Mouse (Mus musculus) liver, embryonic 13.5 days (tissue): ENCODE data around the gene Cpa4. TPM values are rescaled to one million over a fixed set of nuclear protein-coding genes. Genes with fewer than 3 reads are reported as not detected.
A peak's percentile ranks its signal among the peaks of the same experiment; 100 is the strongest.

ENCODE experiments used
- ATAC-seq: fragments of 200-750 bp; cut with Nextera tagmentation; 2 replicates; pipeline ENCODE4 v1.8.0; 2017; ENCODE audit warnings: low read depth, mild to moderate bottlenecking, moderate number of reproducible peaks, moderate library complexity
- DNase-seq: peaks from one replicate; pipeline ENCODE4 v3.0.0; 2022
- H3K27ac ChIP-seq: fragments of 300-500 bp; sonication (generic); 2 replicates; pipeline ENCODE4 v1.5.1; 2015; ENCODE audit warnings: moderate library complexity, mild to moderate bottlenecking, inconsistent platforms
- H3K27me3 ChIP-seq: fragments of 300-500 bp; sonication (generic); 2 replicates; pipeline ENCODE4 v1.6.1; 2015; ENCODE audit warnings: mild to moderate bottlenecking, inconsistent platforms
- H3K36me3 ChIP-seq: fragments of 300-500 bp; sonication (generic); 2 replicates; pipeline ENCODE4 v1.6.1; 2015; ENCODE audit warnings: mild to moderate bottlenecking, inconsistent platforms
- H3K4me1 ChIP-seq: fragments of 300-500 bp; sonication (generic); replicated peaks from 2 replicates; pipeline ENCODE4 v1.6.1; 2015; ENCODE audit warnings: inconsistent platforms
- H3K4me2 ChIP-seq: fragments of 300-500 bp; sonication (generic); 2 replicates; pipeline ENCODE4 v1.6.1; 2015; ENCODE audit warnings: inconsistent platforms, mild to moderate bottlenecking, moderate library complexity
- H3K4me3 ChIP-seq: fragments of 300-500 bp; sonication (generic); replicated peaks from 2 replicates; pipeline ENCODE4 v1.5.1; 2015; ENCODE audit warnings: mild to moderate bottlenecking, inconsistent platforms
- H3K9ac ChIP-seq: fragments of 300-500 bp; sonication (generic); 2 replicates; pipeline ENCODE4 v1.6.1; 2015; ENCODE audit warnings: mild to moderate bottlenecking, inconsistent platforms
- H3K9me3 ChIP-seq: fragments of 300-500 bp; sonication (generic); replicated peaks from 2 replicates; pipeline ENCODE4 v1.6.1; 2016; ENCODE audit warnings: inconsistent platforms
- WGBS: fragments of 180-500 bp; shearing (Covaris S2); methylation state at CpG from one replicate; pipeline ENCODE4 v1.1.7; 2015; ENCODE audit not compliant: insufficient replicate concordance; 5-methylcytosine and 5-hydroxymethylcytosine counted together
- polyA plus RNA-seq: library from polyadenylated mRNA; unstranded; fragments of >200 nt; fragmentation: Nextera tagmentation; extraction: Ambion mirVana; gene quantifications from 2 replicates; pipeline ENCODE4 v1.2.1, GENCODE M21; 2015

Gene Cpa4
- polyA plus RNA-seq, 1 experiment from 2014 or later: 0.13 TPM

- ATAC-seq: no peak
- H3K9ac ChIP-seq: no peak overlapping the region
Measured at GRCm38 (mm10) chr6:30572456-30573311, 4.5 kb downstream of the Cpa4 start.

GRCm38 (mm10) chr6:30573380-30573779, 5.2 kb downstream of the Cpa4 start:
- H3K9me3 ChIP-seq: no peaks in the 10 kb centered on the region
- no peak overlapping the region for H3K9ac ChIP-seq
- H3K4me1 ChIP-seq: no peaks in the 10 kb centered on the region
- no peak overlapping the region for H3K4me3 ChIP-seq
- DNase-seq (no peak), ATAC-seq (no peak)
- peak overlapping the region; percentile 5; the same call in 1 of the 2 replicates for H3K27ac ChIP-seq
- 61% methylated on average over 5 of the region's 5 CpGs for WGBS
- no peaks in the 10 kb centered on the region for H3K36me3 ChIP-seq
- no peak overlapping the region for H3K4me2 ChIP-seq
- H3K27me3 ChIP-seq: no peaks in the 10 kb centered on the region

More at GRCm38 (mm10) chr6:30572456-30573311, 4.5 kb downstream of the Cpa4 start:
- Histone ChIP-seq H3K4me1 (no peaks in the 10 kb centered on the region), H3K36me3 (no peaks in the 10 kb centered on the region), H3K4me2 (no peak overlapping the region), H3K27ac (no peak overlapping the region), H3K4me3 (no peak overlapping the region), H3K27me3 (no peaks in the 10 kb centered on the region), H3K9me3 (no peaks in the 10 kb centered on the region)
- no peak for DNase-seq
- WGBS: 64% methylated on average over 20 of the region's 20 CpGs

- no peak for DNase-seq
- H3K36me3 ChIP-seq: no peaks in the 10 kb centered on the region
- H3K4me2 ChIP-seq: no peak overlapping the region
- H3K4me1 ChIP-seq: no peaks in the 10 kb centered on the region
- no peaks in the 10 kb centered on the region for H3K27me3 ChIP-seq
- H3K9me3 ChIP-seq: no peaks in the 10 kb centered on the region
- ATAC-seq: no peak
- WGBS: 74% methylated on average over 1 of the region's 1 CpGs
- no peak overlapping the region for H3K27ac ChIP-seq
- no peak overlapping the region for H3K4me3 ChIP-seq
- H3K9ac ChIP-seq: no peak overlapping the region
Measured at GRCm38 (mm10) chr6:30574945-30575344, 6.8 kb downstream of the Cpa4 start.

GRCm38 (mm10) chr6:30576477-30577203, 8.5 kb downstream of the Cpa4 start:
- Histone ChIP-seq H3K9ac (no peak overlapping the region), H3K27ac (no peak overlapping the region), H3K9me3 (no peaks in the 10 kb centered on the region), H3K4me1 (no peaks in the 10 kb centered on the region), H3K27me3 (no peaks in the 10 kb centered on the region), H3K4me2 (no peak overlapping the region), H3K4me3 (no peak overlapping the region), H3K36me3 (no peaks in the 10 kb centered on the region)
- DNase-seq: no peak
- no peak for ATAC-seq
- WGBS: 73% methylated on average over 17 of the region's 17 CpGs

- H3K9me3 ChIP-seq: no peaks in the 10 kb centered on the region
- H3K4me3 ChIP-seq: no peak overlapping the region
- no peak overlapping the region for H3K27ac ChIP-seq
- no peaks in the 10 kb centered on the region for H3K36me3 ChIP-seq
- no peaks in the 10 kb centered on the region for H3K4me1 ChIP-seq
- no peak for ATAC-seq
- H3K9ac ChIP-seq: no peak overlapping the region
- no peak for DNase-seq
- no peaks in the 10 kb centered on the region for H3K27me3 ChIP-seq
- WGBS: 69% methylated on average over 17 of the region's 17 CpGs
- no peak overlapping the region for H3K4me2 ChIP-seq
Measured at GRCm38 (mm10) chr6:30579961-30580840, 12.0 kb downstream of the Cpa4 start.

- H3K4me2 ChIP-seq: no peak overlapping the region
- WGBS: 75% methylated on average over 8 of the region's 8 CpGs
- no peak overlapping the region for H3K9ac ChIP-seq
Measured at GRCm38 (mm10) chr6:30580841-30581176, 12.6 kb downstream of the Cpa4 start.

GRCm38 (mm10) chr6:30586886-30587442, 18.8 kb downstream of the Cpa4 start:
- no peaks in the 10 kb centered on the region for H3K9me3 ChIP-seq
- no peaks in the 10 kb centered on the region for H3K27me3 ChIP-seq
- no peak overlapping the region for H3K4me2 ChIP-seq
- WGBS: 62% methylated on average over 7 of the region's 7 CpGs
- no peak overlapping the region for H3K9ac ChIP-seq
- DNase-seq: no peak
- H3K4me1 ChIP-seq: no peaks in the 10 kb centered on the region
- H3K27ac ChIP-seq: no peak overlapping the region
- H3K36me3 ChIP-seq: no peaks in the 10 kb centered on the region
- no peak overlapping the region for H3K4me3 ChIP-seq
- ATAC-seq: no peak

More at GRCm38 (mm10) chr6:30580841-30581176, 12.6 kb downstream of the Cpa4 start:
- Histone ChIP-seq H3K4me3 (no peak overlapping the region), H3K27ac (no peak overlapping the region), H3K4me1 (no peaks in the 10 kb centered on the region), H3K36me3 (no peaks in the 10 kb centered on the region), H3K27me3 (no peaks in the 10 kb centered on the region), H3K9me3 (no peaks in the 10 kb centered on the region)
- DNase-seq (no peak), ATAC-seq (no peak)

GRCm38 (mm10) chr6:30589819-30590218, 21.6 kb downstream of the Cpa4 start:
- no peak overlapping the region for H3K4me2 ChIP-seq
- no peaks in the 10 kb centered on the region for H3K27me3 ChIP-seq
- H3K27ac ChIP-seq: peak overlapping the region; percentile 43; the same call in 1 of the 2 replicates
- H3K9ac ChIP-seq: no peak overlapping the region
- 20% methylated on average over 2 of the region's 2 CpGs for WGBS
- ATAC-seq (no peak), DNase-seq (no peak)
- H3K4me1 ChIP-seq: no peaks in the 10 kb centered on the region
- H3K36me3 ChIP-seq: no peaks in the 10 kb centered on the region
- no peaks in the 10 kb centered on the region for H3K9me3 ChIP-seq
- H3K4me3 ChIP-seq: no peak overlapping the region

GRCm38 (mm10) chr6:30591851-30592404, 23.8 kb downstream of the Cpa4 start:
- DNase-seq: no peak
- no peaks in the 10 kb centered on the region for H3K9me3 ChIP-seq
- H3K27ac ChIP-seq: no peak overlapping the region
- H3K27me3 ChIP-seq: no peaks in the 10 kb centered on the region
- H3K9ac ChIP-seq: no peak overlapping the region
- no peak for ATAC-seq
- H3K4me1 ChIP-seq: no peaks in the 10 kb centered on the region
- H3K4me3 ChIP-seq: no peak overlapping the region
- no peaks in the 10 kb centered on the region for H3K36me3 ChIP-seq
- 38% methylated on average over 5 of the region's 5 CpGs for WGBS
- H3K4me2 ChIP-seq: no peak overlapping the region

- no peaks in the 10 kb centered on the region for H3K9me3 ChIP-seq
- H3K27me3 ChIP-seq: no peaks in the 10 kb centered on the region
- WGBS: 63% methylated on average over 10 of the region's 10 CpGs
- ATAC-seq (no peak), DNase-seq (no peak)
- no peaks in the 10 kb centered on the region for H3K36me3 ChIP-seq
- no peaks in the 10 kb centered on the region for H3K4me1 ChIP-seq
- H3K27ac ChIP-seq: no peak overlapping the region
- H3K4me2 ChIP-seq: no peak overlapping the region
- H3K4me3 ChIP-seq: no peak overlapping the region
- H3K9ac ChIP-seq: no peak overlapping the region
Measured at GRCm38 (mm10) chr6:30592417-30592974, 24.3 kb downstream of the Cpa4 start.
